Mouse (Mus musculus): ENCODE results near the gene Naip2.
"Not testable (repeated sequence)": the region's sequence is repeated elsewhere in the genome, so short reads cannot be mapped to it uniquely, and the experiment has no call there.

- TF ChIP-seq CTCF (conservative IDR thresholded peaks at IDR 0.05; ENCODE audit: low read length); POU5F1 (IDR thresholded peaks at IDR 0.05; ENCODE audit: borderline replicate concordance, low read length): not testable (repeated sequence)
Measured at GRCm38 (mm10) chr13:100174360-100174759, 27.5 kb downstream of the Naip2 start.

Measured in E14TG2a.4 (cell line).